Mouse (Mus musculus): ENCODE data around the gene Hoxa6. TPM values are rescaled to one million over a fixed set of nuclear protein-coding genes. Genes with fewer than 3 reads are reported as not detected.

Hoxa6 gene
- polyA plus RNA-seq, 1 experiment from 2014 or later, result not detected

- H3K79me2 ChIP-seq (ENCODE audit: inconsistent target), result no peaks in the 10 kb centered on the region
- peak within 1 kb of the TSS; percentile 48 for H3K27ac ChIP-seq
- 6% methylated on average over 50 of the region's 102 CpGs for WGBS (ENCODE audit: missing documents)
- peak within 1 kb of the TSS; percentile 79 for H3K4me3 ChIP-seq (ENCODE audit: inconsistent target)
- H3K36me3 ChIP-seq (ENCODE audit: inconsistent target), result no peaks in the 10 kb centered on the region
Measured at GRCm38 (mm10) chr6:52190906-52191810, 17.4 kb downstream of the Hoxa6 start, which contains the start of gene Hoxa4. TSS of gene Hoxa4 (minus strand) at chr6:52191753.

- Histone ChIP-seq H3K4me3 (ENCODE audit: inconsistent target) (no peak overlapping the region), H3K36me3 (ENCODE audit: inconsistent target) (no peaks in the 10 kb centered on the region), H3K79me2 (ENCODE audit: inconsistent target) (no peaks in the 10 kb centered on the region), H3K27ac (no peak overlapping the region)
- 91% methylated on average over 16 of the region's 23 CpGs for WGBS (ENCODE audit: missing documents)
Measured at GRCm38 (mm10) chr6:52190410-52190809, 18.1 kb downstream of the Hoxa6 start.

DNA sequence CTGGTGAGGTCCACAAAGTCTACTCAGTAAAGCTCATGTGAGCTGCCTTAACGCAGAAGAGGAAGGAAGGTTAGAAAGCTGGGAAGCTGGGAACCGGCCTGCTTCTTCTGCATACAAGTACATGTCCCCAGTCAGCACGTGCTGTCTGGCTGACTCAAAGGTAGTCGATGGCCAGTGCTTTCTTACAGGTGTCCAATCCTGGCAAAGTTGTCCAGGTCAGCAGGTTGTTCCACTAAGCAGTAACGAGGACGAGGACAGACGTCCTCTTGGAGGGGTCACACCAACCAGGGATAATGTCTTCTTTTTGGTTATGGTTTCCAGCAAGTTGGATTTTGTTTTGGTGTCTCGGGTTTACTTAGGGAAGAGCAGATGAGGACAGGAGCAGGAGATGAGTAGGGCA is 18.6 kb downstream of the Hoxa6 start:
- Histone ChIP-seq H3K79me2 (ENCODE audit: inconsistent target) (no peaks in the 10 kb centered on the region), H3K27ac (no peak overlapping the region), H3K4me3 (ENCODE audit: inconsistent target) (no peak overlapping the region), H3K36me3 (ENCODE audit: inconsistent target) (no peaks in the 10 kb centered on the region)
- 93% methylated on average over 8 of the region's 8 CpGs for WGBS (ENCODE audit: missing documents)

DNA sequence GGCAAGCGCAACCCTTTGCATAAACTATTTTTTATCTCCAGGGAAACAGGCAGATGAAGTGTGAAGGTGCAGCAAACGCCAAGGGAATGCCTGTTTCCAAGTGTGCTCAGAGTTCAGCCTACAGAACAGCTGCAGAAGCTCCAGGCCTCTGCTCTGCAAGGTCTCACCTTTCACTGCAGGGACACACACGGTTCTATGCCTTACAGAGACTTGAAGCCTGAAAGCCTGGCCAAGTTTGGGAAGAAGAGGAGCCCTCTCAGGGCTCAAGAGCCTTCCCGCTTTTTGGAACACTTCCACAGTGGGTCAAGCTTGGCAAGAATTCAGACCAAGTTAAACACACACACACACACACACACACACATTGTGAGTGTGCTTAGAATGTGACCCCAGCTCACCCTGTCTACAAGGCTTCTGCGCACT is 19.3 kb downstream of the Hoxa6 start:
- Histone ChIP-seq H3K36me3 (ENCODE audit: inconsistent target) (no peaks in the 10 kb centered on the region), H3K79me2 (ENCODE audit: inconsistent target) (no peaks in the 10 kb centered on the region), H3K4me3 (ENCODE audit: inconsistent target) (no peak overlapping the region), H3K27ac (no peak overlapping the region)
- 90% methylated on average over 5 of the region's 5 CpGs for WGBS (ENCODE audit: missing documents)

DNA sequence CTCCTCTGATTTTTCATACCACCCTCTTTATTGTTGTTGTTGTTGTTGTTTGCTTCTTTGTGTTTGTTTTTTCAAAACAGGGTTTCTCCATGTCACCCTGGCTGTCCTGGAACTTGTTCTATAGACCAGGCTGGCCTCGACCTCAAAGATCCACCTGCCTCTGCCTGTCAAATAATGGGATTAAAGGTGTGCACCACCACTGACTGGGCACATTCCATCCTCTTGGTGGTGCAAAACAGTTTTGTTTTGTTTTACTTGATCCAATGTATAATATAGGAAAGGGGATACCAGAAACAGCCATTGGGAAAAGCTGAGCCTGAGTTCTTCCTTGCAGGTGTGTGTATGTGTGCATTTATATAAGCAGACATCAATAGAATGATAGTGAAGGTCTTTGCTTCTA is 22.0 kb downstream of the Hoxa6 start:
- no peak overlapping the region for H3K27ac ChIP-seq
- H3K4me3 ChIP-seq (ENCODE audit: inconsistent target), result no peak overlapping the region
- H3K79me2 ChIP-seq (ENCODE audit: inconsistent target), result no peaks in the 10 kb centered on the region
- WGBS (ENCODE audit: missing documents), result 77% methylated on average over 1 of the region's 1 CpGs
- H3K36me3 ChIP-seq (ENCODE audit: inconsistent target), result no peaks in the 10 kb centered on the region

DNA sequence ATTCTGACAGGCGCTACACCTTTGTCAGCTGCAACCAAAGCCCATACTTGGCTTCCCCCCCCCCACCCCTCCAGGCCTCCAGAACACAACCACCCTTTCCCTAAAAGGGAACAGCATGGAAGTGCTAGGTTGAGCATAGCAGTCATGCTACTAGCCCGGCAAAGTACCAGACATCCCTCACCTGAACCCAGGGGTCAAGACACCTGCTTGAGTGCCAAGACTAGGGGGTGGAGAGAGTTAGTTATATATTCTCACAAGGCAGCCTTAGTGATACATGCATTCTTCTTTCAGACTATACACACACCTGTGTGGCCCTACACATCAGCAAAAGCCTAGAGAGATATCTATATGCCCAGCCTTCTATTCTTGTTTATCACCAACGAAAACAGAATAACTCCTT is 22.7 kb downstream of the Hoxa6 start:
- WGBS (ENCODE audit: missing documents), result 83% methylated on average over 3 of the region's 3 CpGs
- Histone ChIP-seq H3K27ac (no peak overlapping the region), H3K36me3 (ENCODE audit: inconsistent target) (no peaks in the 10 kb centered on the region), H3K4me3 (ENCODE audit: inconsistent target) (no peak overlapping the region), H3K79me2 (ENCODE audit: inconsistent target) (no peaks in the 10 kb centered on the region)

DNA sequence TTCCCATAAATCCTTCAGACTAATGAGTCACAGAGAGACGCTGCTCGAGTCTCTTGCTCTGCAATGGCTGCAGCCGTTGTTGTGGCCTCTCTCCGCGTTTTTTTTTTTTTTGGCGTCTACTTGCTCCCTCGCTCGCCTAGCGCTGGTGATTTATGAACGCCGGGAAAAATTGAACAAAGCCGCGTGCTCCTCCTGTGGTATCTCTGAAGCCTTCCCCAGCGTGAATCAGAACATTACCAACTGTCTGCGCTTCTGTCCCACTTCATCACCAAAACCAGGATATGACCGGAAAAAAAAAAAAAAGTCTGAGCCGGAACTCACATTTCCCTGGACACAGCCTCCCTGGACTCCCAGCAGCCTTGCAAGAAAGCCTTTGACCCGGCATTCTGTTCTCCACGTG is 23.3 kb downstream of the Hoxa6 start:
- no peak overlapping the region for H3K4me3 ChIP-seq (ENCODE audit: inconsistent target)
- H3K27ac ChIP-seq, result no peak overlapping the region
- 86% methylated on average over 15 of the region's 19 CpGs for WGBS (ENCODE audit: missing documents)
- no peaks in the 10 kb centered on the region for H3K36me3 ChIP-seq (ENCODE audit: inconsistent target)
- H3K79me2 ChIP-seq (ENCODE audit: inconsistent target), result no peaks in the 10 kb centered on the region

- H3K79me2 ChIP-seq (ENCODE audit: inconsistent target), result no peaks in the 10 kb centered on the region
- H3K36me3 ChIP-seq (ENCODE audit: inconsistent target), result no peaks in the 10 kb centered on the region
- H3K27ac ChIP-seq, result no peak overlapping the region
- H3K4me3 ChIP-seq (ENCODE audit: inconsistent target), result no peak overlapping the region
- 85% methylated on average over 6 of the region's 6 CpGs for WGBS (ENCODE audit: missing documents)
Measured at GRCm38 (mm10) chr6:52184668-52185067, 23.9 kb downstream of the Hoxa6 start.

- WGBS (ENCODE audit: missing documents), result 93% methylated on average over 10 of the region's 10 CpGs
- Histone ChIP-seq H3K79me2 (ENCODE audit: inconsistent target) (no peaks in the 10 kb centered on the region), H3K4me3 (ENCODE audit: inconsistent target) (no peak overlapping the region), H3K36me3 (ENCODE audit: inconsistent target) (no peaks in the 10 kb centered on the region), H3K27ac (no peak overlapping the region)
Measured at GRCm38 (mm10) chr6:52183311-52184080, 25.0 kb downstream of the Hoxa6 start.

GRCm38 (mm10) chr6:52182793-52183192 is 25.7 kb downstream of the Hoxa6 start:
- Histone ChIP-seq H3K79me2 (ENCODE audit: inconsistent target) (no peaks in the 10 kb centered on the region), H3K4me3 (ENCODE audit: inconsistent target) (no peak overlapping the region), H3K36me3 (ENCODE audit: inconsistent target) (no peaks in the 10 kb centered on the region), H3K27ac (no peak overlapping the region)
- WGBS (ENCODE audit: missing documents), result 100% methylated on average over 1 of the region's 1 CpGs

GRCm38 (mm10) chr6:52182030-52182429 is 26.5 kb downstream of the Hoxa6 start:
- no peak overlapping the region for H3K27ac ChIP-seq
- H3K36me3 ChIP-seq (ENCODE audit: inconsistent target), result no peaks in the 10 kb centered on the region
- WGBS (ENCODE audit: missing documents), result 100% methylated on average over 2 of the region's 2 CpGs
- H3K79me2 ChIP-seq (ENCODE audit: inconsistent target), result no peaks in the 10 kb centered on the region
- H3K4me3 ChIP-seq (ENCODE audit: inconsistent target), result no peak overlapping the region

DNA sequence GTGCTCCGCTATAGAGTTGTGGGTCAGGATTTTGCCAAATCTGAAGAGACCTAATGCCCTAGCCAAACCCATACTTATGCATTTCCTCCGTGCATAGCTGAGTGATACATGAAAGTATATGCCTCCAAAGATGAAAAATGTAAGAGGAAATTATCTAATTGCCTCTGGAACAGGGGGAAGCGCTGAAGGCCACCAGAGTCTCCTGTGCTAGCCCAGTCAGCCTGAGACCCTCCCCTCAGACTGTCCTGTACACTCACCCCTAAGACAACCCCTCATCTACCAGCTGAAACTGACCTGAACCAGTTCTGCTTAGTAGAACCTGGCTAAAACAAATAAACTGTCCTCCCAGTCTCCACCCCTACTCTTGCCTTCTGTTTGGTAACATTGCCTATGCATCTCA is 27.8 kb downstream of the Hoxa6 start:
- 100% methylated on average over 3 of the region's 3 CpGs for WGBS (ENCODE audit: missing documents)
- H3K4me3 ChIP-seq (ENCODE audit: inconsistent target), result no peak overlapping the region
- no peaks in the 10 kb centered on the region for H3K36me3 ChIP-seq (ENCODE audit: inconsistent target)
- no peak overlapping the region for H3K27ac ChIP-seq
- H3K79me2 ChIP-seq (ENCODE audit: inconsistent target), result no peaks in the 10 kb centered on the region

- WGBS (ENCODE audit: missing documents), result 96% methylated on average over 11 of the region's 11 CpGs
- H3K36me3 ChIP-seq (ENCODE audit: inconsistent target), result no peaks in the 10 kb centered on the region
- no peak overlapping the region for H3K27ac ChIP-seq
- H3K4me3 ChIP-seq (ENCODE audit: inconsistent target), result no peak overlapping the region
- H3K79me2 ChIP-seq (ENCODE audit: inconsistent target), result no peaks in the 10 kb centered on the region
Measured at GRCm38 (mm10) chr6:52180213-52180710, 28.3 kb downstream of the Hoxa6 start.

GRCm38 (mm10) chr6:52179690-52180089 is 28.8 kb downstream of the Hoxa6 start:
- no peak overlapping the region for H3K4me3 ChIP-seq (ENCODE audit: inconsistent target)
- WGBS (ENCODE audit: missing documents), result 93% methylated on average over 8 of the region's 10 CpGs

More at GRCm38 (mm10) chr6:52179690-52180089, 28.8 kb downstream of the Hoxa6 start:
- Histone ChIP-seq H3K27ac (no peak overlapping the region), H3K36me3 (ENCODE audit: inconsistent target) (no peaks in the 10 kb centered on the region), H3K79me2 (ENCODE audit: inconsistent target) (no peaks in the 10 kb centered on the region)
